Mouse (Mus musculus) right cerebral cortex, postnatal 14 days (tissue): ENCODE measurements around the gene Gmds.

ENCODE experiments used
- DNase-seq: peaks from one replicate; pipeline ENCODE4 v3.0.0; 2022

Gene Gmds

GRCm38 (mm10) chr13:31808116-31808803, 530.3 kb downstream of the Gmds start:
- no peak for DNase-seq

GRCm38 (mm10) chr13:31807736-31808115, 530.8 kb downstream of the Gmds start:
- no peak for DNase-seq

- no peak for DNase-seq
These were observed 531.4 kb downstream of the Gmds start for GRCm38 (mm10) chr13:31806890-31807735.

- DNase-seq = no peak
These were observed 532.1 kb downstream of the Gmds start, which contains the start of gene Foxc1 for GRCm38 (mm10) chr13:31806428-31806832. Gene Foxc1, plus strand, starts transcription at chr13:31806633.

GRCm38 (mm10) chr13:31805831-31806427, 532.6 kb downstream of the Gmds start:
- DNase-seq = no peak

- no peak for DNase-seq
These were observed 534.0 kb downstream of the Gmds start for GRCm38 (mm10) chr13:31804571-31804970.

GRCm38 (mm10) chr13:31803166-31804093, 535.1 kb downstream of the Gmds start:
- no peak for DNase-seq

- DNase-seq = no peak
These were observed 536.1 kb downstream of the Gmds start for GRCm38 (mm10) chr13:31802447-31802846.

GRCm38 (mm10) chr13:31801703-31802305, 536.7 kb downstream of the Gmds start:
- DNase-seq = no peak

GRCm38 (mm10) chr13:31800581-31801576, 537.7 kb downstream of the Gmds start:
- peak; percentile 91 for DNase-seq

- no peak for DNase-seq
These were observed 540.5 kb downstream of the Gmds start for GRCm38 (mm10) chr13:31798075-31798474.

- DNase-seq = no peak
These were observed 541.2 kb downstream of the Gmds start for GRCm38 (mm10) chr13:31797346-31797745.

- no peak for DNase-seq
These were observed 545.4 kb downstream of the Gmds start for GRCm38 (mm10) chr13:31793163-31793562.

GRCm38 (mm10) chr13:31792480-31793132, 545.9 kb downstream of the Gmds start:
- DNase-seq = peak; percentile 57

GRCm38 (mm10) chr13:31784757-31785156, 553.8 kb downstream of the Gmds start:
- DNase-seq = no peak

GRCm38 (mm10) chr13:31782063-31782462, 556.5 kb downstream of the Gmds start:
- DNase-seq = no peak

- DNase-seq = no peak
These were observed 558.2 kb downstream of the Gmds start for GRCm38 (mm10) chr13:31780299-31780698.

GRCm38 (mm10) chr13:31779281-31779981, 559.1 kb downstream of the Gmds start:
- no peak for DNase-seq

GRCm38 (mm10) chr13:31775762-31776161, 562.8 kb downstream of the Gmds start:
- no peak for DNase-seq

- no peak for DNase-seq
These were observed 565.7 kb downstream of the Gmds start for GRCm38 (mm10) chr13:31772882-31773281.
